Mouse (Mus musculus): ENCODE results near the gene Ap1m2. TPM values are rescaled to one million over a fixed set of nuclear protein-coding genes. Genes with fewer than 3 reads are reported as not detected.

The Ap1m2 gene
- polyA plus RNA-seq, 1 experiment = 2.0 TPM

DNA sequence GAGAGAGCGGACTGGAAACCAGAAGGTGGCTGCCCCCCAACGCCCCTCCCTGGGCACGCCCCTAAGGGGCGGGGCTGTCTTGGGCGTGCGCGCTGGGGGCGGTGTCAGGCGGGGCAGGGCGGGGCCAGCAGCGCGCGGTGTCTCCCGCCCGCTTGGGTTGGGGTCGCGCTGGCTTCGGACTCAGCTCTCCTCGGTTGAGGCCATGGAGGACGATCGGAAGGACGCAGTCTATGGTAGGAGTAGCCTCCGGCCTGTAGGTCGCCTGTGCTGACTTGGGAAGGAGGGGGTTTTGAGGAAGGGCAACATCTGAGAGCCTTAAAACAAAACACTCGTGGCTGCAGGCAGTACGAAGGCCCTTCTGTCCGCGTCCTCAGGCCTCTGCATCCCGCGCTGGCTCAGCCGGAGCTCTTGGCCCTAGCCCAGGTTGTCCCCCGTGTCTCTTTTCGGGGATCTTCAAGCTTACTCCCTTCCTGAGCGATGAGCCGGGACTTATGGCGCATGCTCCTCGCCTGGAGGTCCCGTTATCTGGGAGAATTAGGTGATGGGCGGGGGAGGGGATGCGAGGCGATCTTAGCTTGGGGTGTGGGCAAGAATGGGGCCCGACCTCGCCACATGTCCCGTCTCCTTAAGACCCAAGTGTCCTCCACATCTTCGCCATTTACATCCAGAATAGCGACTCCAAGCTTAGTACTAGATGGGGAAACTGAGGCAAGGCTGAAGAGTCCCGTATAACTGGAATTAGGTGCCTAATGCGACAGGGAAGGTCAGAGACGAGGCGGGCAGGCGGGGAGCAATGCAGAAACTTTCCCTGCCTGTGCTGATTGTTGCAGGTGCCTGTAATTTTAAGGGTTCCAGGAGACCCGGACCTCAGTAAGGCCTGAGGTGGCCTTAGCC is 8.7 kb upstream of the Ap1m2 start, which contains the start of gene Slc44a2:
Gene Slc44a2, plus strand, starts transcription at position 80 of the 894 bp plus-strand sequence.
- H3K4me1 ChIP-seq (ENCODE audit: control insufficient read depth, insufficient read depth, insufficient read length) = peaks cover 32% of the 10 kb centered on the region
- H3K4me3 ChIP-seq (ENCODE audit: extremely low read depth, insufficient read depth, insufficient read length) = peak within 1 kb of the TSS; percentile 98
- under 1% methylated on average over 51 of the region's 52 CpGs for WGBS
- TF ChIP-seq POLR2A (IDR thresholded peaks at IDR 0.05; ENCODE audit: low read depth, low read length) = peak; percentile 66
- no peak for TF ChIP-seq CTCF (IDR thresholded peaks at IDR 0.05; ENCODE audit: extremely low read depth, insufficient read depth, insufficient read length, insufficient replicate concordance)
- H3K27me3 ChIP-seq (ENCODE audit: control insufficient read depth, insufficient read depth, low read length) = no peaks in the 10 kb centered on the region
- no peaks in the 10 kb centered on the region for H3K36me3 ChIP-seq (ENCODE audit: control insufficient read depth, insufficient read depth, low read length)
- H3K27ac ChIP-seq (ENCODE audit: insufficient read depth, low read length) = peak within 1 kb of the TSS; percentile 98
- DNase-seq (ENCODE audit: low read depth in 1 of 2, low spot score in 2 of 2) = peak; percentile 67 to 88

GRCm38 (mm10) chr9:21320280-21320618 is 8.1 kb upstream of the Ap1m2 start:
- TF ChIP-seq CTCF (IDR thresholded peaks at IDR 0.05; ENCODE audit: extremely low read depth, insufficient read depth, insufficient read length, insufficient replicate concordance) (no peak), POLR2A (IDR thresholded peaks at IDR 0.05; ENCODE audit: low read depth, low read length) (no peak)
- H3K27me3 ChIP-seq (ENCODE audit: control insufficient read depth, insufficient read depth, low read length) = no peaks in the 10 kb centered on the region
- no peaks in the 10 kb centered on the region for H3K36me3 ChIP-seq (ENCODE audit: control insufficient read depth, insufficient read depth, low read length)
- peaks cover 31% of the 10 kb centered on the region for H3K4me1 ChIP-seq (ENCODE audit: control insufficient read depth, insufficient read depth, insufficient read length)
- H3K4me3 ChIP-seq (ENCODE audit: extremely low read depth, insufficient read depth, insufficient read length) = peak overlapping the region; percentile 98
- DNase-seq (ENCODE audit: low read depth in 1 of 2, low spot score in 2 of 2) = no peak
- H3K27ac ChIP-seq (ENCODE audit: insufficient read depth, low read length) = 0 out of 2 replicates have a peak overlapping the region, but pooled peaks have one; percentile 20
- 29% methylated on average over 4 of the region's 4 CpGs for WGBS

DNA sequence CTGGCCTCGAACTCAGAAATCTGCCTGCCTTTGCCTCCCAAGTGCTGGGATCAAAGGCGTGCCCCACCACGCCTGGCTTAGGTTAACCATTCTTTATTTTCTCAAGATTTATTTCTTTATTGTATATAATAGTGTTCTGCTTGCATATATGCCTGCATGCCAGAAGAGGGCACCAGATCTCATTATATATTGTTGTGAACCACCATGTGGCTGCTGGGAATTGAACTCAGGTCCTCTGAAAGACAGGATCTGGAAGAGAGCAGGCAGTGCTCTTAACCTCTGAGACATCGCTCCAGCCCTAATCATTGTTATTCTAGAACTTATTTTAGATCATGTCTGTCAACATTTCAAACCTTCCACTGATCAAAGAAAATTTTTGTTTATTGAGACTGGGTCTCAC is 7.4 kb upstream of the Ap1m2 start:
- H3K4me3 ChIP-seq (ENCODE audit: extremely low read depth, insufficient read depth, insufficient read length) = no peak overlapping the region
- peaks cover 26% of the 10 kb centered on the region for H3K4me1 ChIP-seq (ENCODE audit: control insufficient read depth, insufficient read depth, insufficient read length)
- 92% methylated on average over 4 of the region's 4 CpGs for WGBS
- no peaks in the 10 kb centered on the region for H3K27me3 ChIP-seq (ENCODE audit: control insufficient read depth, insufficient read depth, low read length)
- no peaks in the 10 kb centered on the region for H3K36me3 ChIP-seq (ENCODE audit: control insufficient read depth, insufficient read depth, low read length)
- TF ChIP-seq POLR2A (IDR thresholded peaks at IDR 0.05; ENCODE audit: low read depth, low read length) = no peak
- no peak for TF ChIP-seq CTCF (IDR thresholded peaks at IDR 0.05; ENCODE audit: extremely low read depth, insufficient read depth, insufficient read length, insufficient replicate concordance)
- no peak overlapping the region for H3K27ac ChIP-seq (ENCODE audit: insufficient read depth, low read length)
- no peak for DNase-seq (ENCODE audit: low read depth in 1 of 2, low spot score in 2 of 2)

DNA sequence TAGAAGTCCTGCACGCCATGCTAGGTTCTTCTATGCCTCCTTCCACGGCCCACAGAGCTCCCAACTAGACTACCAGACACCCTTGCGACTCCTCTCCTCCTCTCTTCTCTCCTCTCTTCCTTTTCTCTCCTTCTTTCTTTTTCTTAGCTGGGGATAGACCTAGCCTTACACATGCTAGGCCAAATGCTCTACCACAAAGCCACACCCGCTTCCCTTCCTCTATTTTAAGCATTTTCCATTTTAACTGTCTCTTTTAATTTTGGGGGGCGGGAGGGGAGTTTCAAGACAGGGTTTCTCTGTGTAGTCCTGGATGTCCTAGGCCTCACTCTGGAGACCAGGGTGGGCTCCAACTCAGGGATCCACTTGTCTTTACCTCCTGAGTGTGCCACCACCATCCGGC is 6.7 kb upstream of the Ap1m2 start:
- Histone ChIP-seq H3K36me3 (ENCODE audit: control insufficient read depth, insufficient read depth, low read length) (no peaks in the 10 kb centered on the region), H3K27ac (ENCODE audit: insufficient read depth, low read length) (peak overlapping the region; percentile 59), H3K27me3 (ENCODE audit: control insufficient read depth, insufficient read depth, low read length) (no peaks in the 10 kb centered on the region), H3K4me3 (ENCODE audit: extremely low read depth, insufficient read depth, insufficient read length) (no peak overlapping the region), H3K4me1 (ENCODE audit: control insufficient read depth, insufficient read depth, insufficient read length) (peaks cover 20% of the 10 kb centered on the region)
- no peak for DNase-seq (ENCODE audit: low read depth in 1 of 2, low spot score in 2 of 2)
- whole genome bisulfite sequencing = 33% methylated on average over 6 of the region's 6 CpGs
- TF ChIP-seq CTCF (IDR thresholded peaks at IDR 0.05; ENCODE audit: extremely low read depth, insufficient read depth, insufficient read length, insufficient replicate concordance) (no peak), POLR2A (IDR thresholded peaks at IDR 0.05; ENCODE audit: low read depth, low read length) (no peak)

GRCm38 (mm10) chr9:21316696-21317095 is 4.6 kb upstream of the Ap1m2 start:
- H3K27me3 ChIP-seq (ENCODE audit: control insufficient read depth, insufficient read depth, low read length) = no peaks in the 10 kb centered on the region
- H3K36me3 ChIP-seq (ENCODE audit: control insufficient read depth, insufficient read depth, low read length) = no peaks in the 10 kb centered on the region
- peak overlapping the region; percentile 73 for H3K27ac ChIP-seq (ENCODE audit: insufficient read depth, low read length)
- peaks cover 13% of the 10 kb centered on the region for H3K4me1 ChIP-seq (ENCODE audit: control insufficient read depth, insufficient read depth, insufficient read length)
- peak in 1 of 2 experiments; percentile 61 for DNase-seq (ENCODE audit: low read depth in 1 of 2, low spot score in 2 of 2)
- WGBS = 10% methylated on average over 7 of the region's 7 CpGs
- H3K4me3 ChIP-seq (ENCODE audit: extremely low read depth, insufficient read depth, insufficient read length) = no peak overlapping the region
- TF ChIP-seq CTCF (IDR thresholded peaks at IDR 0.05; ENCODE audit: extremely low read depth, insufficient read depth, insufficient read length, insufficient replicate concordance) (no peak), POLR2A (IDR thresholded peaks at IDR 0.05; ENCODE audit: low read depth, low read length) (no peak)

DNA sequence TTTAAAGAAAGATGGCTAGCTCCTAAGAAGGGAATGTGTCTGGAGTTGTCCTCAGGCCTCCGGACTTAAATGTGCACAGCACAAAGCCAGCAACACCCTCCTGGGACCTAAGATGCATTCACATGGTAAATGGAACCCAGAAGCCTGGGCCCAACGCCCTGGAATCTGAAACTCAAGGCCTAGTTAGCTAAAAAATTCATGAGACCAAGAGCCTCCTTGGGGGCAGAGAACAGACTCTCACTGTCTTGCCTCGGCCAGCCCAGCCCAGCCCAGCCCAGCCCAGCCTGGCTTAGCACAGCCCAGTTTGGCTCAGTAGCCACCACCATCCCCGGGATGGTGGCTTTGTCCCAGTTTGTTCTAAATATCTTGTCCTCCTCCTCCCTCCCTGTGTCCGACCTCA is 3.3 kb upstream of the Ap1m2 start:
- no peak for DNase-seq (ENCODE audit: low read depth in 1 of 2, low spot score in 2 of 2)
- Histone ChIP-seq H3K27me3 (ENCODE audit: control insufficient read depth, insufficient read depth, low read length) (no peaks in the 10 kb centered on the region), H3K4me3 (ENCODE audit: extremely low read depth, insufficient read depth, insufficient read length) (no peak overlapping the region), H3K36me3 (ENCODE audit: control insufficient read depth, insufficient read depth, low read length) (no peaks in the 10 kb centered on the region), H3K27ac (ENCODE audit: insufficient read depth, low read length) (no peak overlapping the region), H3K4me1 (ENCODE audit: control insufficient read depth, insufficient read depth, insufficient read length) (peaks cover 13% of the 10 kb centered on the region)
- TF ChIP-seq CTCF (IDR thresholded peaks at IDR 0.05; ENCODE audit: extremely low read depth, insufficient read depth, insufficient read length, insufficient replicate concordance) (no peak), POLR2A (IDR thresholded peaks at IDR 0.05; ENCODE audit: low read depth, low read length) (no peak)
- 77% methylated on average over 5 of the region's 5 CpGs for WGBS

All from spleen, adult 2 months (tissue).